Mouse (Mus musculus): ENCODE results near the gene Dlx3.

The Dlx3 gene

GRCm38 (mm10) chr11:95087301-95088228, 32.4 kb upstream of the Dlx3 start:
- in situ Hi-C loops (cut with MboI, MseI), result no loop called here

- in situ Hi-C loops (cut with MboI, MseI), result no loop called here
Measured at GRCm38 (mm10) chr11:95088286-95088685, 31.6 kb upstream of the Dlx3 start.

- in situ Hi-C loops (cut with MboI, MseI), result no loop called here
Measured at GRCm38 (mm10) chr11:95088857-95089779, 30.8 kb upstream of the Dlx3 start.

GRCm38 (mm10) chr11:95093077-95093476, 26.8 kb upstream of the Dlx3 start:
- in situ Hi-C loops (cut with MboI, MseI), result no loop called here

GRCm38 (mm10) chr11:95095596-95095995, 24.3 kb upstream of the Dlx3 start:
- in situ Hi-C loops (cut with MboI, MseI), result no loop called here

GRCm38 (mm10) chr11:95096608-95097373, 23.1 kb upstream of the Dlx3 start:
- in situ Hi-C loops (cut with MboI, MseI), result no loop called here

GRCm38 (mm10) chr11:95097889-95098288, 22.0 kb upstream of the Dlx3 start:
- in situ Hi-C loops (cut with MboI, MseI), result no loop called here

- in situ Hi-C loops (cut with MboI, MseI), result no loop called here
Measured at GRCm38 (mm10) chr11:95098346-95099095, 21.4 kb upstream of the Dlx3 start.

- in situ Hi-C loops (cut with MboI, MseI), result no loop called here
Measured at GRCm38 (mm10) chr11:95100393-95100792, 19.5 kb upstream of the Dlx3 start.

- in situ Hi-C loops (cut with MboI, MseI), result no loop called here
Measured at GRCm38 (mm10) chr11:95101071-95101788, 18.7 kb upstream of the Dlx3 start.

- in situ Hi-C loops (cut with MboI, MseI), result no loop called here
Measured at GRCm38 (mm10) chr11:95102161-95102904, 17.6 kb upstream of the Dlx3 start.

- in situ Hi-C loops (cut with MboI, MseI), result no loop called here
Measured at GRCm38 (mm10) chr11:95104266-95104665, 15.7 kb upstream of the Dlx3 start.

GRCm38 (mm10) chr11:95105274-95105874, 14.5 kb upstream of the Dlx3 start:
- in situ Hi-C loops (cut with MboI, MseI), result loop anchor here (5.0 kb wide), 1 partner anchor 63 kb away; the partner anchor contains the start of gene Pdk2

GRCm38 (mm10) chr11:95106440-95107236, 13.3 kb upstream of the Dlx3 start:
- in situ Hi-C loops (cut with MboI, MseI), result loop anchor here (5.0 kb wide), 1 partner anchor 64 kb away; the partner anchor contains the start of gene Pdk2

GRCm38 (mm10) chr11:95109000-95109399, 10.9 kb upstream of the Dlx3 start:
- in situ Hi-C loops (cut with MboI, MseI), result loop anchor here (5.0 kb wide), 1 partner anchor 67 kb away; the partner anchor contains the start of gene Pdk2

GRCm38 (mm10) chr11:95110081-95110480, 9.8 kb upstream of the Dlx3 start:
- in situ Hi-C loops (cut with MboI, MseI), result loop anchor here (5.0 kb wide), 1 partner anchor 33 kb away; the partner anchor contains the start of gene Itga3

GRCm38 (mm10) chr11:95117030-95117429, 2.9 kb upstream of the Dlx3 start:
- in situ Hi-C loops (cut with MboI, MseI), result no loop called here

- in situ Hi-C loops (cut with MboI, MseI), result no loop called here
Measured at GRCm38 (mm10) chr11:95118505-95118904, 1.4 kb upstream of the Dlx3 start.
